Mouse (Mus musculus) embryonic facial prominence, embryonic 11.5 days (tissue): Measurements from ENCODE around the gene Nav2. TPM values are rescaled to one million over a fixed set of nuclear protein-coding genes. Genes with fewer than 3 reads are reported as not detected.

Source experiments
- ATAC-seq: fragments of 200-750 bp; cut with Nextera tagmentation; replicated peaks from 2 replicates; pipeline ENCODE4 v1.8.0; 2017; ENCODE audit warnings: low read depth; ENCODE audit not compliant: insufficient number of reproducible peaks, low FRiP score, low TSS enrichment
- DNase-seq: peaks from one replicate; pipeline ENCODE4 v3.0.0-alpha.2; 2015; ENCODE audit warnings: low spot score
- H3K27ac ChIP-seq: fragments of 300-500 bp; sonication (generic); replicated peaks from 2 replicates; pipeline ENCODE4 v1.5.1; 2014; ENCODE audit warnings: mild to moderate bottlenecking, low read depth, low read length, control low read depth
- H3K27me3 ChIP-seq: fragments of 300-500 bp; sonication (generic); 2 replicates; pipeline ENCODE4 v1.6.1; 2014; ENCODE audit warnings: mild to moderate bottlenecking, low read length, moderate library complexity, mixed read lengths; ENCODE audit not compliant: control insufficient read depth, insufficient read depth
- H3K36me3 ChIP-seq: fragments of 300-500 bp; sonication (generic); replicated peaks from 2 replicates; pipeline ENCODE4 v1.6.1; 2014; ENCODE audit warnings: low read depth, mild to moderate bottlenecking, low read length, moderate library complexity, mixed read lengths; ENCODE audit not compliant: control insufficient read depth, insufficient read depth
- H3K4me1 ChIP-seq: fragments of 300-500 bp; sonication (generic); 2 replicates; pipeline ENCODE4 v1.6.1; 2014; ENCODE audit warnings: low read length, mixed read lengths; ENCODE audit not compliant: control insufficient read depth, insufficient read depth
- H3K4me2 ChIP-seq: fragments of 300-500 bp; sonication (generic); 2 replicates; pipeline ENCODE4 v1.6.1; 2014; ENCODE audit warnings: low read depth, mild to moderate bottlenecking, control low read depth, low read length, moderate library complexity
- H3K4me3 ChIP-seq: fragments of 300-500 bp; sonication (generic); 2 replicates; pipeline ENCODE4 v1.5.1; 2014; ENCODE audit warnings: low read depth, low read length, control low read depth
- H3K9ac ChIP-seq: fragments of 300-500 bp; sonication (generic); replicated peaks from 2 replicates; pipeline ENCODE4 v1.6.1; 2014; ENCODE audit warnings: mild to moderate bottlenecking, control low read depth, low read length
- H3K9me3 ChIP-seq: fragments of 300-500 bp; sonication (generic); replicated peaks from 2 replicates; pipeline ENCODE4 v1.6.1; 2016; ENCODE audit warnings: mild to moderate bottlenecking, low read length, inconsistent platforms, mixed read lengths; ENCODE audit not compliant: control insufficient read depth
- WGBS: fragments of 180-500 bp; shearing (Covaris S2); extraction: QIAGEN DNeasy Blood & Tissue Kit; methylation state at CpG from one replicate; pipeline ENCODE4 v1.1.7; 2014; 5-methylcytosine and 5-hydroxymethylcytosine counted together
- polyA plus RNA-seq: library from polyadenylated mRNA; unstranded; fragments of >200 nt; fragmentation: Nextera tagmentation; extraction: Ambion mirVana; gene quantifications from 2 replicates; pipeline ENCODE4 v1.2.1, GENCODE M21; 2014

Nav2 gene
- polyA plus RNA-seq, 1 experiment from 2014 or later, result 7.3 TPM

- whole genome bisulfite sequencing, result 15% methylated on average over 4 of the region's 4 CpGs
- ATAC-seq, result no peak
- Histone ChIP-seq H3K9ac (no peak overlapping the region; the same call in 1 of the 2 replicates), H3K27me3 (no peaks in the 10 kb centered on the region), H3K27ac (no peak overlapping the region), H3K9me3 (no peaks in the 10 kb centered on the region), H3K4me3 (no peak overlapping the region), H3K4me2 (no peak overlapping the region), H3K36me3 (no peaks in the 10 kb centered on the region), H3K4me1 (no peaks in the 10 kb centered on the region; the same call in 1 of the 2 replicates)
- DNase-seq, result no peak
These were observed 619.4 kb downstream of the Nav2 start for GRCm38 (mm10) chr7:49527925-49528324.

- Histone ChIP-seq H3K27me3 (no peaks in the 10 kb centered on the region), H3K9ac (no peak overlapping the region), H3K4me1 (no peaks in the 10 kb centered on the region; the same call in 1 of the 2 replicates), H3K4me3 (no peak overlapping the region), H3K36me3 (no peaks in the 10 kb centered on the region), H3K9me3 (no peaks in the 10 kb centered on the region), H3K4me2 (no peak overlapping the region), H3K27ac (no peak overlapping the region)
- ATAC-seq, result no peak
- WGBS, result 81% methylated on average over 2 of the region's 2 CpGs
- no peak for DNase-seq
These were observed 621.0 kb downstream of the Nav2 start for GRCm38 (mm10) chr7:49529498-49529897.

- H3K27me3 ChIP-seq, result no peaks in the 10 kb centered on the region
- no peak overlapping the region for H3K4me3 ChIP-seq
- no peak overlapping the region for H3K27ac ChIP-seq
- no peaks in the 10 kb centered on the region for H3K9me3 ChIP-seq
- no peak overlapping the region for H3K9ac ChIP-seq
- no peak for ATAC-seq
- no peak for DNase-seq
- H3K36me3 ChIP-seq, result no peaks in the 10 kb centered on the region
- WGBS, result 73% methylated on average over 8 of the region's 8 CpGs
- no peaks in the 10 kb centered on the region for H3K4me1 ChIP-seq
- no peak overlapping the region for H3K4me2 ChIP-seq
These were observed 625.1 kb downstream of the Nav2 start for GRCm38 (mm10) chr7:49533571-49533970.

GRCm38 (mm10) chr7:49534208-49534607, 625.7 kb downstream of the Nav2 start:
- no peaks in the 10 kb centered on the region for H3K9me3 ChIP-seq
- no peak overlapping the region for H3K4me2 ChIP-seq
- H3K27ac ChIP-seq, result no peak overlapping the region
- no peaks in the 10 kb centered on the region for H3K27me3 ChIP-seq
- no peak overlapping the region for H3K4me3 ChIP-seq
- H3K4me1 ChIP-seq, result no peaks in the 10 kb centered on the region
- H3K36me3 ChIP-seq, result no peaks in the 10 kb centered on the region
- WGBS, result 78% methylated on average over 6 of the region's 6 CpGs
- no peak for DNase-seq
- ATAC-seq, result no peak
- H3K9ac ChIP-seq, result no peak overlapping the region

GRCm38 (mm10) chr7:49538360-49538759, 629.8 kb downstream of the Nav2 start:
- DNase-seq (no peak), ATAC-seq (no peak)
- Histone ChIP-seq H3K27ac (no peak overlapping the region), H3K4me3 (no peak overlapping the region), H3K36me3 (no peaks in the 10 kb centered on the region), H3K9ac (no peak overlapping the region), H3K9me3 (no peaks in the 10 kb centered on the region), H3K27me3 (no peaks in the 10 kb centered on the region), H3K4me1 (no peaks in the 10 kb centered on the region), H3K4me2 (no peak overlapping the region)
- 76% methylated on average over 5 of the region's 5 CpGs for WGBS

GRCm38 (mm10) chr7:49540181-49540580, 631.7 kb downstream of the Nav2 start:
- H3K4me1 ChIP-seq, result peaks cover 5% of the 10 kb centered on the region
- no peaks in the 10 kb centered on the region for H3K36me3 ChIP-seq
- no peak overlapping the region for H3K4me2 ChIP-seq
- ATAC-seq (no peak), DNase-seq (no peak)
- no peak overlapping the region for H3K27ac ChIP-seq
- H3K4me3 ChIP-seq, result no peak overlapping the region
- 77% methylated on average over 9 of the region's 9 CpGs for WGBS
- H3K27me3 ChIP-seq, result no peaks in the 10 kb centered on the region
- H3K9me3 ChIP-seq, result no peaks in the 10 kb centered on the region
- H3K9ac ChIP-seq, result no peak overlapping the region

- Histone ChIP-seq H3K27me3 (no peaks in the 10 kb centered on the region), H3K4me1 (peaks cover 5% of the 10 kb centered on the region), H3K9me3 (no peaks in the 10 kb centered on the region), H3K4me2 (no peak overlapping the region), H3K9ac (no peak overlapping the region), H3K27ac (no peak overlapping the region), H3K4me3 (no peak overlapping the region), H3K36me3 (no peaks in the 10 kb centered on the region)
- DNase-seq, result no peak
- 79% methylated on average over 3 of the region's 3 CpGs for WGBS
- ATAC-seq, result no peak
These were observed 633.6 kb downstream of the Nav2 start for GRCm38 (mm10) chr7:49542135-49542534.

- Histone ChIP-seq H3K4me2 (no peak overlapping the region), H3K9me3 (no peaks in the 10 kb centered on the region), H3K9ac (no peak overlapping the region), H3K36me3 (no peaks in the 10 kb centered on the region), H3K27ac (no peak overlapping the region), H3K4me1 (peaks cover 5% of the 10 kb centered on the region), H3K27me3 (no peaks in the 10 kb centered on the region), H3K4me3 (no peak overlapping the region)
- no peak for DNase-seq
- 0 out of 2 replicates have a peak, but pooled peaks have one; percentile 46 for ATAC-seq
- WGBS, result 19% methylated on average over 11 of the region's 11 CpGs
These were observed 636.5 kb downstream of the Nav2 start for GRCm38 (mm10) chr7:49544775-49545705.
